Comparison of ENCODE assay signal across 11 mouse cellular contexts in genomic region chr6:34495140-34495551, GRCm38 (mm10). TPM values are rescaled to one million over a fixed set of nuclear protein-coding genes. Genes with fewer than 3 reads are reported as not detected.
A peak's percentile ranks its signal among the peaks of the same experiment; 100 is the strongest.
DNase-seq lines count a peak whose midpoint lies in the region; ATAC-seq lines count a peak whose summit lies in the region.
"Had no signal": no experiment of that assay in that cellular context is flagged by ENCODE, and none has a peak within 500 bp of the region (broad histone marks: within the 10 kb centered on the region; RNA-seq: fewer than 3 reads in every experiment).

No protein-coding gene starts in this region.

- no peak for ATAC-seq in hindbrain, embryonic 13.5 days (ENCODE audit: low FRiP score)
- ATAC-seq in hindbrain, embryonic 16.5 days: no peak
- peak; percentile 58 for ATAC-seq in embryonic facial prominence, embryonic 14.5 days (ENCODE audit: low read depth)
- peak; percentile 87 for ATAC-seq in stomach, embryonic 16.5 days (ENCODE audit: insufficient read depth, low FRiP score)

- peaks cover 9% of the 10 kb centered on the region; the same call in 1 of the 2 replicates for H3K36me3 ChIP-seq in hindbrain, embryonic 13.5 days
- H3K36me3 ChIP-seq in hindbrain, embryonic 16.5 days (ENCODE audit: control insufficient read depth, insufficient read depth, low read length): no peaks in the 10 kb centered on the region
- H3K36me3 ChIP-seq in embryonic facial prominence, embryonic 14.5 days (ENCODE audit: control insufficient read depth, insufficient read depth, low read length): peaks cover 3% of the 10 kb centered on the region; the same call in 1 of the 2 replicates
- H3K36me3 ChIP-seq in limb, embryonic 10.5 days: peaks cover 19% of the 10 kb centered on the region
- H3K36me3 ChIP-seq in stomach, embryonic 16.5 days (ENCODE audit: control insufficient read depth, insufficient read depth, low read length): no peaks in the 10 kb centered on the region; the same call in 1 of the 2 replicates

- no peaks in the 10 kb centered on the region for H3K9me3 ChIP-seq in hindbrain, embryonic 13.5 days
- H3K9me3 ChIP-seq in hindbrain, embryonic 16.5 days (ENCODE audit: control insufficient read depth, low read length): no peaks in the 10 kb centered on the region
- H3K9me3 ChIP-seq in embryonic facial prominence, embryonic 14.5 days (ENCODE audit: control insufficient read depth, low read length): no peaks in the 10 kb centered on the region
- H3K9me3 ChIP-seq in limb, embryonic 10.5 days (replicated peaks): no peaks in the 10 kb centered on the region
- no peaks in the 10 kb centered on the region for H3K9me3 ChIP-seq in stomach, embryonic 16.5 days (replicated peaks; ENCODE audit: control insufficient read depth, low read length)

- H3K4me1 ChIP-seq in hindbrain, embryonic 13.5 days (replicated peaks): peaks cover 21% of the 10 kb centered on the region
- peaks cover 3% of the 10 kb centered on the region; the same call in 1 of the 2 replicates for H3K4me1 ChIP-seq in hindbrain, embryonic 16.5 days (ENCODE audit: control insufficient read depth, insufficient read depth, low read depth, low read length)
- H3K4me1 ChIP-seq in embryonic facial prominence, embryonic 14.5 days (ENCODE audit: control insufficient read depth, insufficient read depth, low read length): peaks cover 31% of the 10 kb centered on the region
- peaks cover 33% of the 10 kb centered on the region for H3K4me1 ChIP-seq in limb, embryonic 10.5 days
- peaks cover 6% of the 10 kb centered on the region for H3K4me1 ChIP-seq in stomach, embryonic 16.5 days (ENCODE audit: control insufficient read depth, insufficient read depth, low read length)

- no peak overlapping the region for H3K4me3 ChIP-seq in hindbrain, embryonic 13.5 days
- H3K4me3 ChIP-seq in hindbrain, embryonic 16.5 days (ENCODE audit: low read length): no peak overlapping the region
- H3K4me3 ChIP-seq in embryonic facial prominence, embryonic 14.5 days (ENCODE audit: low read depth, low read length): no peak overlapping the region
- H3K4me3 ChIP-seq in limb, embryonic 10.5 days: no peak overlapping the region
- H3K4me3 ChIP-seq in stomach, embryonic 16.5 days (replicated peaks; ENCODE audit: low read length): no peak overlapping the region
- H3K4me3 ChIP-seq: erythroblast, embryonic 14.5 days had no signal

- no peak overlapping the region for H3K9ac ChIP-seq in hindbrain, embryonic 13.5 days
- no peak overlapping the region for H3K9ac ChIP-seq in hindbrain, embryonic 16.5 days (ENCODE audit: low read depth, low read length)
- H3K9ac ChIP-seq in embryonic facial prominence, embryonic 14.5 days (ENCODE audit: low read depth, low read length): no peak overlapping the region
- H3K9ac ChIP-seq in stomach, embryonic 16.5 days (ENCODE audit: low read length): no peak overlapping the region

- H3K27ac ChIP-seq in hindbrain, embryonic 13.5 days: peak overlapping the region; percentile 3; the same call in 1 of the 2 replicates
- H3K27ac ChIP-seq in hindbrain, embryonic 16.5 days (ENCODE audit: low read depth, low read length): no peak overlapping the region
- H3K27ac ChIP-seq in embryonic facial prominence, embryonic 14.5 days (replicated peaks; ENCODE audit: low read depth, low read length): peak overlapping the region; percentile 22; the same call in 1 of the 2 replicates
- peak overlapping the region; percentile 43; the same call in 1 of the 2 replicates for H3K27ac ChIP-seq in limb, embryonic 10.5 days
- H3K27ac ChIP-seq in stomach, embryonic 16.5 days (ENCODE audit: low read length): peak overlapping the region; percentile 61
- H3K27ac ChIP-seq: macrophage had no signal

- no peaks in the 10 kb centered on the region for H3K27me3 ChIP-seq in hindbrain, embryonic 13.5 days
- H3K27me3 ChIP-seq in hindbrain, embryonic 16.5 days (replicated peaks; ENCODE audit: control insufficient read depth, insufficient read depth, low read length): no peaks in the 10 kb centered on the region
- no peaks in the 10 kb centered on the region for H3K27me3 ChIP-seq in embryonic facial prominence, embryonic 14.5 days (replicated peaks; ENCODE audit: control insufficient read depth, insufficient read depth, low read length)
- H3K27me3 ChIP-seq in limb, embryonic 10.5 days (ENCODE audit: low read depth, poor library complexity, severe bottlenecking): no peaks in the 10 kb centered on the region
- no peaks in the 10 kb centered on the region for H3K27me3 ChIP-seq in stomach, embryonic 16.5 days (ENCODE audit: control insufficient read depth, insufficient read depth, low read length)

- 72% methylated on average over 7 of the region's 7 CpGs for WGBS in hindbrain, embryonic 13.5 days
- 61% methylated on average over 7 of the region's 7 CpGs for WGBS in hindbrain, embryonic 16.5 days
- 36% methylated on average over 7 of the region's 7 CpGs for WGBS in embryonic facial prominence, embryonic 14.5 days
- WGBS in limb, embryonic 10.5 days: 70% methylated on average over 7 of the region's 7 CpGs
- WGBS in stomach, embryonic 16.5 days: 22% methylated on average over 7 of the region's 7 CpGs

- no peak overlapping the region for H3K4me2 ChIP-seq in hindbrain, embryonic 13.5 days
- H3K4me2 ChIP-seq in hindbrain, embryonic 16.5 days (ENCODE audit: low read length): no peak overlapping the region
- H3K4me2 ChIP-seq in embryonic facial prominence, embryonic 14.5 days (ENCODE audit: low read depth, low read length): no peak overlapping the region
- H3K4me2 ChIP-seq in stomach, embryonic 16.5 days (ENCODE audit: low read depth, low read length): peak overlapping the region; percentile 3; the same call in 1 of the 2 replicates

- DNase-seq in embryonic facial prominence, embryonic 14.5 days (ENCODE audit: low spot score): no peak
- DNase-seq in limb, embryonic 10.5 days (ENCODE audit: low spot score): no peak
- no peak for DNase-seq in cerebellum, postnatal 4 days (ENCODE audit: low spot score in 2 of 2)
- DNase-seq in urinary bladder, postnatal 25 days (ENCODE audit: low spot score): no peak
- DNase-seq in testis, postnatal 10 days (ENCODE audit: low spot score): no peak
- DNase-seq: heart, postnatal 4 days had no signal

RNA-seq across cellular contexts. Expression of gene Bpgm, which starts 19.1 kb away (rescaled TPM):
- 88.0 and 90.9 TPM in 2 replicates for polyA plus RNA-seq in hindbrain, embryonic 13.5 days (2015; fragmentation: Nextera tagmentation; extraction: Ambion mirVana)
- 90.9 and 93.4 TPM in 2 replicates for polyA plus RNA-seq in hindbrain, embryonic 16.5 days (2015; fragmentation: Nextera tagmentation; extraction: Ambion mirVana)
- 46.5 and 48.7 TPM in 2 replicates for polyA plus RNA-seq in embryonic facial prominence, embryonic 14.5 days (2014; fragmentation: Nextera tagmentation; extraction: Ambion mirVana)
- polyA plus RNA-seq in limb, embryonic 10.5 days (2016; fragmentation: Nextera tagmentation; extraction: Ambion mirVana): 46.7 and 49.5 TPM in 2 replicates
- 44.1 and 55.0 TPM in 2 replicates for polyA plus RNA-seq in stomach, embryonic 16.5 days (2015; fragmentation: Nextera tagmentation; extraction: Ambion mirVana)

Comparison
In these comparisons a context has a peak if more than half of its experiments do, and no peak if none do; other contexts are left out.
1. ATAC-seq: peak in embryonic facial prominence, embryonic 14.5 days (single experiment) and stomach, embryonic 16.5 days (single experiment); none in hindbrain, embryonic 13.5 days (single experiment) and hindbrain, embryonic 16.5 days (single experiment).